Mouse (Mus musculus) midbrain, postnatal 0 days (tissue): ENCODE measurements around the gene Fbll1. TPM values are rescaled to one million over a fixed set of nuclear protein-coding genes. Genes with fewer than 3 reads are reported as not detected.
A peak's percentile ranks its signal among the peaks of the same experiment; 100 is the strongest.

Source experiments
- ATAC-seq: fragments of 200-750 bp; cut with Nextera tagmentation; 2 replicates; pipeline ENCODE4 v1.8.0; 2017; ENCODE audit warnings: moderate number of reproducible peaks, mild to moderate bottlenecking, moderate TSS enrichment, moderate library complexity; ENCODE audit not compliant: low FRiP score
- DNase-seq: peaks from one replicate; pipeline ENCODE4 v3.0.0-alpha.2; 2015; ENCODE audit warnings: low spot score
- H3K27ac ChIP-seq: fragments of 300-500 bp; sonication (generic); 2 replicates; pipeline ENCODE4 v1.5.1; 2014; ENCODE audit warnings: low read depth, mild to moderate bottlenecking, low read length, mixed read lengths
- H3K27me3 ChIP-seq: fragments of 300-500 bp; sonication (generic); 2 replicates; pipeline ENCODE4 v1.6.1; 2014; ENCODE audit warnings: low read length, control low read depth, mixed read lengths; ENCODE audit not compliant: insufficient read depth
- H3K36me3 ChIP-seq: fragments of 300-500 bp; sonication (generic); 2 replicates; pipeline ENCODE4 v1.6.1; 2014; ENCODE audit warnings: low read length, control low read depth, mixed read lengths; ENCODE audit not compliant: insufficient read depth
- H3K4me1 ChIP-seq: fragments of 300-500 bp; sonication (generic); 2 replicates; pipeline ENCODE4 v1.6.1; 2014; ENCODE audit warnings: mild to moderate bottlenecking, control low read depth, antibody characterized with exemption, low read length, mixed read lengths; ENCODE audit not compliant: insufficient read depth
- H3K4me2 ChIP-seq: fragments of 300-500 bp; sonication (generic); 2 replicates; pipeline ENCODE4 v1.6.1; 2014; ENCODE audit warnings: low read depth, mild to moderate bottlenecking, low read length, mixed read lengths; ENCODE audit not compliant: poor library complexity, severe bottlenecking
- H3K4me3 ChIP-seq: fragments of 300-500 bp; sonication (generic); 2 replicates; pipeline ENCODE4 v1.5.1; 2014; ENCODE audit warnings: low read depth, mild to moderate bottlenecking, low read length, moderate library complexity
- H3K9ac ChIP-seq: fragments of 300-500 bp; sonication (generic); replicated peaks from 2 replicates; pipeline ENCODE4 v1.6.1; 2014; ENCODE audit warnings: mild to moderate bottlenecking, low read length, moderate library complexity, mixed read lengths; ENCODE audit not compliant: poor library complexity, severe bottlenecking
- H3K9me3 ChIP-seq: fragments of 300-500 bp; sonication (generic); 2 replicates; pipeline ENCODE4 v1.6.1; 2016; ENCODE audit warnings: low read length, control low read depth
- CTCF ChIP-seq: IDR thresholded peaks from 2 replicates; pipeline ENCODE4 v1.5.1; 2016; ENCODE audit warnings: antibody characterized with exemption, mild to moderate bottlenecking
- WGBS: fragments of 180-500 bp; shearing (Covaris S2); extraction: QIAGEN DNeasy Blood & Tissue Kit; methylation state at CpG from one replicate; pipeline ENCODE4 v1.1.7; 2014; 5-methylcytosine and 5-hydroxymethylcytosine counted together
- microRNA counts: library from miRNA; unstranded; fragments of <30 nt; microRNA quantifications from one replicate; lab custom pipeline; 2015
- microRNA-seq: library from miRNA; unstranded; fragments of <30 nt; microRNA quantifications from one replicate; pipeline ENCODE4, GENCODE M21; 2016; ENCODE audit warnings: borderline number of aligned reads
- polyA plus RNA-seq: library from polyadenylated mRNA; unstranded; fragments of >200 nt; fragmentation: Nextera tagmentation; extraction: Ambion mirVana; gene quantifications from 2 replicates; pipeline ENCODE4 v1.2.1, GENCODE M21; 2015
- total RNA-seq: library from RNA; depleted of rRNA; stranded (reverse); fragments of >200 nt; gene quantifications from 2 replicates; pipeline ENCODE4 v1.2.3, GENCODE M21; 2014; rRNA removed

The Fbll1 gene
- total and polyA plus RNA-seq, 2 experiments from 2014 or later: 34.6 to 75.5 TPM

DNA sequence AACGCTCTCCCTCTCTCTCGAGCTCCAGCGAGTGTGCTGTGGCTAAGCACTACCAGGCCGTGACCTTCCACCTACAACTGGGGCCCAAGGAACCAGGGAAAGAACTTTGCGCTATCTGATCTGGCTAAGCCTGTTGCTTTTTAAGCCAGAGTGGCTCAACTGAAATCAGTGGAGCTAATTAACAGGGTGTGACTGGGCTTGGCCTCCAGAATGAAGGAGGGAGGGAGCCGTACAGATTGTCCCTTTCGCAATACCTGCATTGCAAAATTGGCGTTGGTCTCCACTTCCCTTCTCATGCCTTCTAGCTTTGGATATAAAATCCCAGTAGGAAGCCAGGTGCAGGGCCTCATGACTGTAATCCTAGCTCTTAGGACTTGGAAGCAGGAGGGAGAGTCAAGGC is 48.1 kb downstream of the Fbll1 start:
- Histone ChIP-seq H3K4me1 (no peaks in the 10 kb centered on the region), H3K27me3 (no peaks in the 10 kb centered on the region), H3K36me3 (no peaks in the 10 kb centered on the region), H3K9me3 (no peaks in the 10 kb centered on the region), H3K27ac (no peak overlapping the region), H3K9ac (no peak overlapping the region), H3K4me3 (no peak overlapping the region), H3K4me2 (no peak overlapping the region)
- no peak for ATAC-seq
- no peak for TF ChIP-seq CTCF
- 79% methylated on average over 8 of the region's 8 CpGs for WGBS
- no peak for DNase-seq

MicroRNA genes within 50 kb of the gene (microRNA counts, 519-probe panel; counts per million panel counts)
- 4,255 counts per million, percentile 85 among the panel's probes with 10 or more counts for microRNA mmu-miR-103 (lab: Ali Mortazavi, UCI)

Small RNAs within 50 kb of the gene (microRNA-seq; reads per million reads assigned to microRNA genes)
- gene Mir103-1: 4.7 reads per million, percentile 10 among the genes with 10 or more reads in this experiment

Other genes with a start within 250 kb of the Fbll1 start
- 78.5 and 94.7 TPM in 2 replicates for gene Pank3, start 29.4 kb downstream of the Fbll1 start, total RNA-seq
- gene Pank3, start 29.4 kb downstream of the Fbll1 start, polyA plus RNA-seq: 11.3 and 11.7 TPM in 2 replicates
- 41.3 and 45.8 TPM in 2 replicates for gene Rars, start 35.6 kb upstream of the Fbll1 start, total RNA-seq
- gene Rars, start 35.6 kb upstream of the Fbll1 start, polyA plus RNA-seq: 61.9 and 66.2 TPM in 2 replicates
- 11.9 and 15.4 TPM in 2 replicates for gene Wwc1, start 181.6 kb upstream of the Fbll1 start, total RNA-seq
- gene Wwc1, start 181.6 kb upstream of the Fbll1 start, polyA plus RNA-seq: 8.0 and 9.2 TPM in 2 replicates